Mouse (Mus musculus) ovary, adult 18-20 months (tissue): Measurements from ENCODE around the gene Fam185a.

ENCODE experiments used
- DNase-seq: peaks from one replicate; pipeline ENCODE4 v3.0.0; 2022; ENCODE audit warnings: low spot score, mixed read lengths

Fam185a gene

DNA sequence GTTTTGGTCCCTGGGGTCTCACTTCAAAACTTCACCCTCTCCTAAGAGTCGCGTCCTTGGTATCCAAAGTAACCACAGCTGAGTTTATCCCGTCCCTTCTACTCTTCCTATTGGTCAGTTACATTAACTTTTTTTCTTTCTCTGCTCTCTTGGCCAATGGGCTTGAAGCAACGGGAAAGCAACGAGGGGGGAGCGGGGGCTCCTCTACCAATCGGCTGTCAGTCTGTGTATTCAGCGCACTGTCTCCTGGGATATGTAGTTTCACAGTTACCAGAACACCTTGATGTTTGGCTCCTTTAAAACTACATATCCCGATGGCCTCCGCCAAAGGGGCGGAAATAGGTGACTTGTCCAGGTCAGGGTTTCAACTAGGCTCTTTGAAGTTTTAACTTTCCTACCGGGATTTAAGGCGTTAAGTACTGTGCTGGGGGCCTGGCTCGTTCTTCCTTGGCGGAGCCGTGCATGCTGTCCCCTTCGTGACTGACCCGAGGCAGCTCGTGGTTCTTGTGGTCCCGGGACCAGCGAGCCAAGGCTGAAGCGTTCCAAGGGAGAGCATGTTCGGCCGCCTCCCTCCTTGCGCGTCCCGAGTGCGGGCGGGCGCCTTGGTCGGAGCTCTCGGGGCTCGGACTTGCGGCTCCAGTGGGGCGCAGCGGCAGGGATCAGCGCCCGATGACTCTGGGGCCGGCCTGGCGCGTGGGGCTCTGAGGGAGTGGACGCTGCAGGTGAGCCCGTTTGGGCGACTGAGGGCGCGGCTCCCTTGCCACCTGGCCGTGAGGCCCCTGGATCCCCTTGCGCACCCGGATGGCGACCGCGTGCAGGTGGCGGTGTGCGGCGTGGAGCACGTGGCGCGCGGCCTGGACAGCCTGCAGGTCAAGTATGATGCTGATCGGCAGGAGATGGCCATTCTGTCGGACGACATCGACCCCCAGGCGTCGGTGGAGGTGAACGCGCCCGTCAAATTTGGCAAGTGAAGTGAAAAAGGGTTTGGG lies at the start of gene Fam185a, which contains the start of gene Ccdc146:
Gene Fam185a (plus strand): TSS at position 345 of the 989 bp plus-strand sequence.
Gene Ccdc146 (minus strand): TSS at position 64 of the 989 bp plus-strand sequence.
- DNase-seq: peak; percentile 96

DNA sequence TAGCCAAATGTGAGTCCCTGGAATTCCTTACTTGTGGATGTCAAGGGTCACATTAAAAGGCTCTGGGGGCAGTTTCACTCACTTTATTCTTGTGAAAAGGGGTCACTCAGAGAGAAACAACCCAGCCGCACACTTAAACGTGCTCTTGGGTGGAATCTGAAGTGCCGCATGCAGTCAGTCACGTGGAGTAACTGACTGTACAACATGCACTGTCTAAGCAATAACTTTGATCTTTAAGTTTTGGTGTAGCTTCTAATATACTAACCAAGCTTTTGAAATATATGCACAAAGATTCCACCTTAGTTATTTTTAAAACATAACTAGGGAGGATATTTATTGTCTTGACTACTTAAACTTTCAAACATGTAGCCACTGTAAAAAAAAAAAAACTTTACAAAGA lies 47.8 kb upstream of the Fam185a start:
- DNase-seq: no peak

DNA sequence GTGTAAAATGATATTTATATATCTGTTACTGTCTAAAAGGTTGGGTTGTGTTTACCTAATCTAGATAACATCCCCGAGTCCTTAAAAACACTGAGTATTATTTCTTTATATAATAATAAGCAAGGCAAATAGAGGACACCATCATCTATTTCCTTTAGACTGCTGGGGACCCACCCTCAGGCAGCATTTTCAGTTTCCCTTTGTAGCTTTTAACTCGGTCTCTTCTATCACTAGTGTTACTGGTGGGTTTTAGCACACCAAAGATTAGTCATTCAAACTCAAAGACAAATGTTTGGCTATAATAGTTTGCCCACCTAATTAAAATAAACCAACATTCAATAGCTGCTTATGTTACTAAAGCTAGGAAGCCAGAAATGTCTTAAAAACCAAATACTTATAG lies 46.4 kb upstream of the Fam185a start:
- no peak for DNase-seq

DNA sequence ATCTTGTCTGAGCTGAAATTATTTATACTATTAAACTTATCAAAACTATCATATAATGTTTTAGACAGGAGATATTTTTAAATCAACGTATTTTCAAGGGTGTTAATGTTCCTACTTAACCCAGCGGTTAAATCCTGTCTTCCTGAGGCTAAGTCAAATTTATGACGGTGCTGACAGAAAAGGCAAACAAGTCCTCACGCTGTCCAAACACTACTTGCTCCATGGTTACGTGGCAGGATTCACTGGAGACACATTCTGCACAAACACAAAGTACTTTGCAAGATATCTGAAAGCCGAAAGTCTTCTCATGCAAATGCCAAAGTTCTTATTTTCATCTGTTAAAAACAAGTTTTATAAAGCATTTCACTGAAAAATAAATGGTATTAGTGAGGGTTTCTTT lies 42.8 kb upstream of the Fam185a start:
- no peak for DNase-seq

DNA sequence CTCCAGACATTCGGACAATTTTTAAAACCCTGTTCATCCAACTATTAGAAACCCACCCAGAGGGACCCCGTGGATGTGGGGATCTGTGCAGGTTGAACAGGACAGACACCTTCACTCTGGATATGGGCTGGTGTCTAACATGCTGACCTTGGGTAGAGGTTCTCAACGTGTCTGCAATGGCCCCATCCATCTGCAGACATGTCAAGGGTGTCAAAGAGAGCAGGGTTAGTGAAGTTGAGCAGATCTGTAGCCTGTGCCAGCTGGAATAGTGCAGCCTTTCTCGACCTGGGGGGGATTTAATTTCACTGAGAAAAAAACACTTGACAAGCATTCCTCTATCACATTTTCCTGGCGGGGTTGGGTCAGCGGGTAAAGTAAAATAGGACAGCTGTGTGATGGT lies 42.1 kb upstream of the Fam185a start:
- no peak for DNase-seq

DNA sequence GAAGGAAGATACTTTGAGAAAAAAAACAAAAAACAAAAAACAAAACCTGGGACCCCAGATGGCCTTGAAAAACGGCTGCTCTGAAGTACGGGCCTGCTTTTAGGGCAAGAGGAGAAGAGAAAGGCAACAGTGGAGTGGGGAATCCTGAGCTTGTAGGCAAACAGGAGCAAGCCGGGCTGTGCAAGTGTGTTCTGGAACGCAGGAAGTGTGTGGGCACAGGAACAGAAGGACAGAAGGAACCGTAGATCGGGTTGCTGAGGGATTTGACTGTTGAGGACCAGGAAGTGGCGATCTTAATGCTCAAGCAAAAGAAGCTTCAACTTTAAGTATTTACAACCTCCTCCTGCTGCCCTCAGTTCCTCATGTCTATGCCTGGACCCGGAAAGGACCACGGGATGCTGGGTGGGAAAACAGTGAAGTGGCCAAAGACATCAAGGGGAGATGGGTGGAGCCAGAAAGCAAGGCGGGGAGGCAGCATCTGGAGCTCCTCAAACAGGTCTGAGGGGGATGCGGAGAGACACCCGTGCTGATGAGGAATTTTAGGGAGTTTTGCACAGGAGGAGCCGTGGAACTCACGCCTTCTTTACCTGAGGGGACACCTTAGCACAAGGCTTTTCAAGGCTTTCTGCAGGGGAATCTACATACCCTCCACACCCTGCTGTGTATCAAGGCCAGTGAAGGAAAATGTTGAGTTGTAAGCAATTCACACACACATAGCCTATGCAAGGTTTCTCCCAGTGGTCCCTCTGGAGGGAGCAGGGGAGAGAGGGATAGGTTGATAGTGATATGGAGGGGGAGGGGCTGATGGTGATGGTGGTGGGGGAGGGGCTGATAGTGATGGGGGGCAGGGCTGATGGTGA lies 41.1 kb upstream of the Fam185a start:
- DNase-seq: no peak

DNA sequence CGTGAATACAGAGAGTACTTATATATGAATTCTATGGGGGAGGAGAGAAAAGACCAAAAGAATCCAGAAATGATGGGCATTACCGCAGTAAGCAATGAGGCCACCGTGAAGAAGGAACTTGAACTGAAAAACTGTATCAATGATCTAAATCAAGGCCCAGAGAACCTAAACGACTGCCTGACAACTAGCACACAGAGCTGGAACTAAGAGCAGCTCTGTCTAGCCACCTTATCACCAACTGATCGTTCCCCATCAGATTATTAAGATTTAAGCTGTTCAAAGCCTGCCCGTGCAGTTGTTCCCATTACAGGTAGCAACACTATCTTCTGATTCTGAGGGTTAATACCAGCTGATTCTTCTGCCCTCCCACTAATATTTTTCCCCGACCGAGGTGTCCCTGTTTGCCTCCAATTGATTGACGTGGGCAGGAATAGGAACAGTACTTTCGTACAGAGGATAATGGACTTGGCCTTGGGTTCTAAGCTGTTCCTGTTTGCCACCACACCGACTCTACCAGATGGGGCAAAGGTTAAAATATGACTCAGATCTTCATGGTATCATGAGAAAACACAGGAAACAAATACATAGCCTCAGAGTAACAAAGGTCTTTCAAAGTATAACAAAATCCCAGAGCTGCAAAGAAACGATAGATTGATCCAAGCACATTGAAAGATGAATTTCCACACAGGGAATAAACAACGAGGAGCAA lies 40.4 kb upstream of the Fam185a start:
- DNase-seq: no peak

DNA sequence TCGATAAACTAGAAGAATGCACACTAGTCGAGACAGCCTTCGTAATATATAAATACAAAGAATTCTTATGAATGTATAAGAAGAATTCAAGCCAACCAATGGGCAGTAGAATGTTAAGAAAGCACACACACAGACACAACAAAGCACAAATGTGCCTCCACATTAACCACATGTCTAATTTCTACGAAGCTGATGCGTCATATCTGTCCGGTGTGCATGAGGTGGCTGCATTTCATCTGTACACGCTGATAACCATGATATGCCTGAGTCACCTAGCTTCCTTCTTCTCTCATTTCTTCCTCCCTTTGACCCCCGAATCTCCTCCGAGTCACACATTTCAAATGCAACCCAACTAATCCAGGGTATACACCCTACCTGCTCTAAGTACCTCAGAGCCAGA lies 39.8 kb upstream of the Fam185a start:
- DNase-seq: no peak

DNA sequence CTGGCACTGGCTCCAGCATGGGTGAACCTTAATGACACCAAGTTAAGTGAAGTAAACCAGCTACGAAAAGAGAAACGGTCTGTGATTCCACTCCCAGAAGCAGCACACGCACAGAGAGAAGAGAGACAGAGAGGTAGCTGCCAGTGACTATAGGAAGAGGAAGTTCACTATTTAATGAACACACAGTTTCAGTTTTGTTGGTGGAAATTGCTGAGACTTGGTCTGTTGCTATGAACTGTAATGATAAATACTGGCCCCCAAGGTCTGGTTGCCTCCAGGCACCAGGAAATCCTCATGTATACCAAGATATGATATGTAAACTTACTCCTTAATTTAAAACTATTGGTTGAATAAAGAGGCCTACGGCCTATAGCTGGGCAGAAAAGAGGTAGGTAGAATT lies 38.3 kb upstream of the Fam185a start:
- no peak for DNase-seq

DNA sequence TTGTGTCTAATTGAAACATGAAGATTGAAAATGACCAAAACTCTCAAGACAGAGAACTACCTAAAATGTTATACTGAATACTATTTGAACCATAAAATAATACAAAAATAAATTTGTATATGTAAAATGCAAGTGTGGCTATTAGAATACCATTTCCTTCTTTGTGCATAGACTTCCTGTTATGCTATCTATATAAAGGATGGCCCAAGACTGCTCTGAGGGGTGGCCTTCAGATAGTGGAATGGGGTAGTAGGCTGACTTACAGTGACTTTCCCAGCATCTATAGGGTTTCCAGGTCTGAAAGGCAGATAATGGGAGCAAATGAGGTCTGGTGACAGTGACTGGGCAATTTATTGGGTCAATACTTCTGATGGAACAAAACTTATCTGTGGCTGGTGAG lies 37.4 kb upstream of the Fam185a start:
- no peak for DNase-seq

DNA sequence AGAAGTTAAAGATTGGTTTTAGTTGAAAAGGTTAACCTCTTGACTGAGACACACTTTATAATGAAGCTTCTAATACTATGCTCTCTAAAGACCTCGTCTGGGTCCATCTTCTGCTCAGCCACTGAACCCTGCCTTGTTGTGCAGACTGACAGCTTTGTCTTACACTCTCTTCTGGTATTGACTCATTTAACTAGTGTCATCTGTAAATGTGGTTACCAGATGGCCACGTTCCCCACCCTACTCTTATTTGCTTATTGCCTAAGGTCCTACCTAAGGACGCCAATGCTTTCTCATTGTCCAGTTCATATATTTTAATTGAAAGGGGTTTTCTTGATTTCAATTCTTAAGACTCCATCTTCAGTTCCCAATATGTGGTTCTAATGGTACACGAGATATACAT lies 35.9 kb upstream of the Fam185a start:
- DNase-seq: no peak

DNA sequence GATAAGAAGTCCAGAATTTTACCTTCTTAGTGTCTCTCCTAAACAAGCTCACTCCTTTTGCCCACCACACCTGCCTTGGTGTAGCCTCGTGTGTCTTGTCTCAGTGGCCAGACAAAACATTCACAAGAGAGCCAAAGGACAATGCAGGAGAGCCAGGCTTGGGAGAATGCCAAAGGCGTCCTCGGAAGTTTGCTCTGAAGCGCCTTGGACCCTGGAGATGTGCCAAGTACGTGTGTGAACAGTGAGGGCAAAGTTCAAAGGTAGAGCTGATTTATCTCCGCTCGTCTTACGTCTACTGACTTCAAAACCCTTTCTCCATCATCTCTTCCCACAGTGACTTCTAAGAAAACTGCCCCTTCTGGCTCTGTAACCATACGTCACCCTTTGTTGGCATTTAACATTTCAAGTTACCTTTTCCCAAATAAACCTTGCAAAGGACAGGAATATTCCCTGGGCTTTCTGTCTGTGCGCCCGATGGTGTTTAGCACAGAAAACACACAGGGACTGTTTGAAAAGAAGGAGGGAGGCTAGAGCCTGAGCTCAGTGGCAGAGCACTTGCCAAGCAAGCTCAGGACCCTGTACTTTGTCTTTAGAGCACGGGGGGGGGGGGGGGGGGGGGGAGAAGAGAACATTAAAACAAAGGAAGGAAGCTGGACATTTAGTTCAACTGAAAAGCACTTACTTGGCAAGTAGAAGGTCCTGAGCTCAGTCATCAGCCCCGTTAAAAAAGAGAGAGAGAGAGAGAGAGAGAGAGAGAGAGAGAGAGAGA lies 33.0 kb upstream of the Fam185a start:
- DNase-seq: no peak

DNA sequence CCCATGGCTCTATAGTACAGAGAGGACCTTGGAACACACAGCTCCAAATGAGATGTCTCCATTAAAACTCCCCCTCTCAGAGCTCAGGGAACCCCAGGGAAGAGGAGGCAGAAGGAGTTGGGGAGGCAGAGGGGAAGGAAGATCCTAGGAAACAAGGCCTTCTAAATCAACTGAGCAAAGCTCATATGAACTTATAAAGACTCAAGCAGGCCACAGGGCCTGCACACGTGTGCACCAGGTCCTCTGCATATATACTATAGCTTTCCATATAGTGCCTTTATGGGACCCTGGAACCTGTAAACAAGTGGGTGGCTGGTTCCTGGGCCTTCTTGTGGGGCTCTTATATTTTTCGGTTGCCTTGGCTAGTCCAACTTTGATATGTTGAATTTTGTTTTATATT lies 30.2 kb upstream of the Fam185a start:
- DNase-seq: no peak

DNA sequence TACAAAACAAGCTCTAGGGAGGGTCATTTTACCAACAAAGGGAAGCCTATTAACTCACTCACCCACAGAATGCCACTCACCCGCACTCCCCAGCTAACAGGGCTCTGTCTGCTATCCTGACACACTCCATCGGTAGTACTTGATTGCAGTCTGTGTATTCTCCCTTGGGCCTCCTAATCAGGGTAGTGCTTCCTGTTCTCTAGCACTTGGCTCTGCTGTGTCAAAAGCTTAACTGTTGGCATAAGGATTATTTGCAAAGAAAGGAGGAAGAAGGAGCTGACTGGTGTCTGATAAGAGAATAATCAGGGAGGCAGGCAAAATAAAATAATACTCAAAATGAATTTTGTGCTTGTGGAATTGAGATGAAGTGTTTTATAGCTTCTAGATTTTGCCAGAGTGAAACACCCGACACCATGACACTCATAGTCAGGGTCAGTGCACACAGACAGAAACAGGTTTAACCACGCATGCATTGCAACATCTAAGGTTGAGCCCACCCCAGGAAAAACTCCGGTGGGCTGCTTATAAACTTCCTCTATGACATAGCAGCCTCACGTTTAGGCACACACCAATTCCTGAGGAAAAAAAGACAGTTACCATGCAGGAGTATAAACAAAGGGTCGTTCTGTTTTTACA lies 29.4 kb upstream of the Fam185a start:
- no peak for DNase-seq

DNA sequence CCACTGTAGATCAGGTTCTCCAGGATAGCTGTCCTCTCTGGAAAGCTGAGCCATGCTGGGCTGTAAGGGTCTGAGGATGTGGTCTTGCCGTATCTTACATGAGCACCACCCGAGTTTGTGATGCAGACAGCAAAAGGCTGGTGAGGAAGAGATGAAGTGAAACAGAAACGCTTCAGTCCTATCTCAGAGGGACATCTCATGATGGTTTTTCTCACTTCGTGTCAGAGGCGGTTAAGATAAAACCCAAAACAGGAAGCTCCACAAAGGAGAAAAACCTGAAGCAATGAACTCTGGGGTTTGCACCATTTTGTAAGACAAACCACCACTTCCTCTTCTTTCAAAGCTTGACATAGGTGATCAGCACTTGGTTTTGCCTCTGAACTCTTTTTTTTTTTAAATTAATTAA lies 13.5 kb upstream of the Fam185a start:
- DNase-seq: no peak

DNA sequence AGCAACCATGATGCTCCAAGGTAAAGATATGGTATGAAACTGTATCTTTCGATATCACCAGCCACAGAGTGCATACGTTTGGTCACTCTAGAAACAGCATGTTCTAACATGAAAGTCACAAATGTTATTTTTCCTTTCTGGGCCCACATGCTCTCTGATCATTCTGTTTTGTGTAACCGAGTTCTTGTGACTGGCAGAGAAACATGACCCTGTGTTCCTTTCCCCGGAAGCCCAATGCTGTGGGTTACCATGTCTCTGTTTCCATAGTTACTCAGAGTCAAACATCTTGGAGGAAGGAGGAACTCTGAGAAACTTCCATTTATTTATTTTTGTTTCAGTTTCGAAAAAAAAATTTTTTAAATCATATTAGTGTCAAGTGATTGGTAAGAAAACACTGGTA lies 12.7 kb upstream of the Fam185a start:
- no peak for DNase-seq

DNA sequence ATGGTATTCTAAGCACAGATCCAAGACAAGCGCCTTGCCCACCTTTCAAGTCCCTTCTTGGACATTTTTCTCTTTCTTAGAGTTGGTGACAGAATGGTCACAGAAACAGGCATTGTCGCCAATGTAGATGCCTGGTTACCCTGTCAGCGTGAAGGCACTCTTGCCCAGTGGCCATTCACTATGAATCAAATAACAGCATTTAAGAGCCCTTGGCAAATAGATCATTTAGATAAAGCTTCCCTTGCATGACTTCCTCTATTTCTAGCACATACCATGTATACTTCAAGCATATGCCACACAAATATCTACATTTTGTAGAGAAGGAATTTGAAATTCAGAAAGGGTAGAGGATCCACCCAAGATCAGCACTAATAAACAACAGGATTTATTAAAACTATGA lies 11.4 kb upstream of the Fam185a start:
- DNase-seq: no peak

DNA sequence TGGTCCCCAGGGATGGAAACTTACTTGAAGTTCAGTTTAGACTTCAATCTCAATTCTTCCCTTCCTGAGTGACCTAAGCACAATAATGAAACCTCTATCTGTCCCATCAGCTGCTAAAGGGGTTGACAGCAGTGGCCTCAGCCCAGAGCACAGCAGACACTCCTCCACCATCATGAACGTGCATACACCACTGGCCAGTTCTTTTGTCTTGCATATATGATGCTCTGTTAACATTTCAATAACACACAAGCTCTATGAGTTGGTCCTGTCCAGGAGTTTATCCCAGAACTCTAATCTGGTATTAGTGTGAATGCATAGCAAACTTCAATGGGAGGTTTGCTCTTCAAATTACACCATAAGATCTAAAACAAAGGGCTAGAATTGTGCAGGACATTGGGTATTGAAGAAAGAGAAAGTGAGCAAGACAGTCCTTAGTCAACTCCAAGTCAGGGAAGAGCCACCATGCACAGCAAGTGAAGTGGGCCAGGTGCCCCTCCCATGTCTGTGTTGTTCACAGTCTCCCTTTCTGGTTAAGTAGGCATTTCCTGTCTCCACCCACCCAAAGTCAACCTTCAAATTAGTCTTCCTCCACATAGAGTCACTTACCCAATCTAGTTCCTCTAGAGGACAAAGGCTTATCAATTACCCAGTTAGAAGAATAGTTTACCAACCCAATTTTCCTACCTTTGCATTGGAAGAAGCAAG lies 10.5 kb upstream of the Fam185a start:
- DNase-seq: no peak

DNA sequence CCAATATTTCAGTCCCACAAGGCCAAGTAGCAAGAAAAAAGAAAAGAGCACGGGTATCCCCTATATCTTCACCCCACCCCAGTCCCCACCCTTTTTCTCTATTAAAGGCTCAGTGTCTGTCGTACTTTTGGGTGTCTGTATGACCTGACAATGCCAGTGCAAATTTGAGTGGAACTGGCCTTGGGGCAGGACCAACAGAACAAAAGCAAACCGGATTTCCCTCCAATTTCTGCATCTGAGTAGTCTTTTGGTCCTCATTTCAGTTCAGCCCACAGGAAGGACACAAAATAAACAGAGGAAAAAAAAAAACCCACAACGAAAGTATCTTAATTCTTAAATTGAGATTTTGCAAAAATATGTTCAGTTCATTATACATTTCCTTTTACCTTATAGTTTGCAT lies 6.1 kb upstream of the Fam185a start:
- DNase-seq: no peak

DNA sequence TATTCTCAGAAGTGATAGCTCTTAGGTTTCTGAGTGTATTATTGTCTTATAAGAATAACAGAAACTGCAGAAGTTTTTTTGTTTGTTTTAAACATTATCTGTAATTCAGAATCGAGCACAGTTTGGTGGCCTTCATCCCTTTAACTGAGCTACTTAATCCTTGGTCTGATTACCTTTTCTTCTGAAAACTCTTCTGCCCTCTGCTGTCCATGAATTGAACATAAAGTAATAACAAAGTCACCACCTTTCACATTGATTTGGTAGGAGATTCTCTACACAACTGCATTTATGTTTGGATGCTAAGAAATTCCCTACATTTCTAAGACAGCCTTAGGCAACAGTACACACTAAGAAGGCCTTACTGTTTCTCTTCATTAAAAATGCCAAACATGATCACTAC lies 4.1 kb upstream of the Fam185a start:
- no peak for DNase-seq
